Mouse (Mus musculus) bone marrow macrophage, adult 2 months (primary cell): ENCODE data around the gene Slc2a3.

Experiments used
- CTCF ChIP-seq: IDR thresholded peaks from 2 replicates; pipeline ENCODE4 v1.5.1; 2012; ENCODE audit warnings: low read depth, mild to moderate bottlenecking, low read length, moderate library complexity
- POLR2A ChIP-seq: IDR thresholded peaks from 2 replicates; pipeline ENCODE4 v1.6.1; 2012; ENCODE audit warnings: mild to moderate bottlenecking, low read depth, low read length, borderline replicate concordance

GRCm38 (mm10) chr6:122742228-122742899 lies 59.1 kb downstream of the Slc2a3 start:
- no peak for TF ChIP-seq POLR2A
- TF ChIP-seq CTCF, result no peak
